Mouse (Mus musculus): ENCODE data around the gene Unc119. TPM values are rescaled to one million over a fixed set of nuclear protein-coding genes. Genes with fewer than 3 reads are reported as not detected.

Unc119 gene
- polyA plus RNA-seq, 1 experiment from 2014 or later: 93.2 TPM

- Histone ChIP-seq H3K27ac (peak overlapping the region; percentile 60), H3K4me3 (peak overlapping the region; percentile 80; the same call in 1 of the 2 replicates), H3K9me3 (no peaks in the 10 kb centered on the region), H3K4me2 (replicated peaks) (peak overlapping the region; percentile 65), H3K27me3 (no peaks in the 10 kb centered on the region), H3K9ac (peak overlapping the region; percentile 45; the same call in 1 of the 2 replicates), H3K36me3 (peaks cover 30% of the 10 kb centered on the region), H3K4me1 (peaks cover 32% of the 10 kb centered on the region)
- 50% methylated on average over 8 of the region's 8 CpGs for WGBS
- ATAC-seq (ENCODE audit: insufficient number of reproducible peaks, insufficient read depth, low FRiP score, low TSS enrichment): no peak
These were observed 1.8 kb downstream of the Unc119 start for GRCm38 (mm10) chr11:78344890-78345715.

- Histone ChIP-seq H3K27ac (peak overlapping the region; percentile 60), H3K36me3 (peaks cover 26% of the 10 kb centered on the region), H3K9ac (0 out of 2 replicates have a peak overlapping the region, but pooled peaks have one; percentile 38)
These were observed 2.5 kb downstream of the Unc119 start for GRCm38 (mm10) chr11:78345801-78346200.

GRCm38 (mm10) chr11:78346326-78347069 lies 3.2 kb downstream of the Unc119 start:
- H3K27me3 ChIP-seq: no peaks in the 10 kb centered on the region
- H3K4me3 ChIP-seq: no peak overlapping the region
- peaks cover 22% of the 10 kb centered on the region for H3K36me3 ChIP-seq
- H3K9me3 ChIP-seq: no peaks in the 10 kb centered on the region
- WGBS: 74% methylated on average over 6 of the region's 6 CpGs
- H3K27ac ChIP-seq: no peak overlapping the region
- H3K4me1 ChIP-seq: peaks cover 32% of the 10 kb centered on the region
- ATAC-seq (ENCODE audit: insufficient number of reproducible peaks, insufficient read depth, low FRiP score, low TSS enrichment): no peak
- H3K9ac ChIP-seq: no peak overlapping the region
- no peak overlapping the region for H3K4me2 ChIP-seq (replicated peaks)

More at GRCm38 (mm10) chr11:78345801-78346200, 2.5 kb downstream of the Unc119 start:
- 71% methylated on average over 7 of the region's 7 CpGs for WGBS
- ATAC-seq (ENCODE audit: insufficient number of reproducible peaks, insufficient read depth, low FRiP score, low TSS enrichment): no peak
- peak overlapping the region; percentile 65; the same call in 1 of the 2 replicates for H3K4me2 ChIP-seq (replicated peaks)
- no peaks in the 10 kb centered on the region for H3K9me3 ChIP-seq
- no peaks in the 10 kb centered on the region for H3K27me3 ChIP-seq
- peaks cover 32% of the 10 kb centered on the region for H3K4me1 ChIP-seq
- H3K4me3 ChIP-seq: no peak overlapping the region

- no peak overlapping the region for H3K9ac ChIP-seq
- no peak overlapping the region for H3K27ac ChIP-seq
- no peaks in the 10 kb centered on the region for H3K9me3 ChIP-seq
- H3K36me3 ChIP-seq: peaks cover 22% of the 10 kb centered on the region
- no peak for ATAC-seq (ENCODE audit: insufficient number of reproducible peaks, insufficient read depth, low FRiP score, low TSS enrichment)
- no peaks in the 10 kb centered on the region for H3K27me3 ChIP-seq
- H3K4me2 ChIP-seq (replicated peaks): no peak overlapping the region
- H3K4me3 ChIP-seq: no peak overlapping the region
- H3K4me1 ChIP-seq: peaks cover 32% of the 10 kb centered on the region
- WGBS: 92% methylated on average over 10 of the region's 10 CpGs
These were observed 3.9 kb downstream of the Unc119 start for GRCm38 (mm10) chr11:78347070-78347754.

- Histone ChIP-seq H3K27me3 (no peaks in the 10 kb centered on the region), H3K36me3 (peaks cover 22% of the 10 kb centered on the region), H3K27ac (no peak overlapping the region), H3K4me3 (no peak overlapping the region), H3K9ac (no peak overlapping the region), H3K4me1 (peaks cover 30% of the 10 kb centered on the region), H3K4me2 (replicated peaks) (no peak overlapping the region), H3K9me3 (no peaks in the 10 kb centered on the region)
- 87% methylated on average over 9 of the region's 9 CpGs for WGBS
- no peak for ATAC-seq (ENCODE audit: insufficient number of reproducible peaks, insufficient read depth, low FRiP score, low TSS enrichment)
These were observed 4.6 kb downstream of the Unc119 start for GRCm38 (mm10) chr11:78347908-78348307.

- Histone ChIP-seq H3K9ac (no peak overlapping the region), H3K9me3 (no peaks in the 10 kb centered on the region), H3K4me3 (no peak overlapping the region), H3K4me2 (replicated peaks) (no peak overlapping the region), H3K27me3 (no peaks in the 10 kb centered on the region), H3K36me3 (peaks cover 22% of the 10 kb centered on the region), H3K4me1 (peaks cover 29% of the 10 kb centered on the region), H3K27ac (no peak overlapping the region)
- no peak for ATAC-seq (ENCODE audit: insufficient number of reproducible peaks, insufficient read depth, low FRiP score, low TSS enrichment)
- 41% methylated on average over 7 of the region's 7 CpGs for WGBS
These were observed 5.2 kb downstream of the Unc119 start for GRCm38 (mm10) chr11:78348474-78348873.

- 81% methylated on average over 4 of the region's 4 CpGs for WGBS
- H3K27ac ChIP-seq: no peak overlapping the region
- ATAC-seq (ENCODE audit: insufficient number of reproducible peaks, insufficient read depth, low FRiP score, low TSS enrichment): no peak
- peaks cover 26% of the 10 kb centered on the region for H3K4me1 ChIP-seq
- no peak overlapping the region for H3K4me2 ChIP-seq (replicated peaks)
- H3K9me3 ChIP-seq: no peaks in the 10 kb centered on the region
- peaks cover 22% of the 10 kb centered on the region for H3K36me3 ChIP-seq
- H3K4me3 ChIP-seq: no peak overlapping the region
- H3K27me3 ChIP-seq: no peaks in the 10 kb centered on the region
- no peak overlapping the region for H3K9ac ChIP-seq
These were observed 6.4 kb downstream of the Unc119 start for GRCm38 (mm10) chr11:78349441-78350358.

GRCm38 (mm10) chr11:78353081-78353480 lies 9.8 kb downstream of the Unc119 start:
- Histone ChIP-seq H3K4me2 (replicated peaks) (no peak overlapping the region), H3K9me3 (no peaks in the 10 kb centered on the region), H3K9ac (no peak overlapping the region), H3K4me3 (no peak overlapping the region), H3K4me1 (peaks cover 4% of the 10 kb centered on the region; the same call in 1 of the 2 replicates), H3K27me3 (no peaks in the 10 kb centered on the region), H3K27ac (no peak overlapping the region), H3K36me3 (peaks cover 13% of the 10 kb centered on the region)
- WGBS: 84% methylated on average over 1 of the region's 1 CpGs
- no peak for ATAC-seq (ENCODE audit: insufficient number of reproducible peaks, insufficient read depth, low FRiP score, low TSS enrichment)

- Histone ChIP-seq H3K27me3 (no peaks in the 10 kb centered on the region), H3K4me2 (replicated peaks) (no peak overlapping the region), H3K36me3 (no peaks in the 10 kb centered on the region), H3K9ac (no peak overlapping the region), H3K4me3 (no peak overlapping the region), H3K4me1 (no peaks in the 10 kb centered on the region), H3K9me3 (no peaks in the 10 kb centered on the region), H3K27ac (no peak overlapping the region)
- WGBS: 80% methylated on average over 6 of the region's 6 CpGs
- no peak for ATAC-seq (ENCODE audit: insufficient number of reproducible peaks, insufficient read depth, low FRiP score, low TSS enrichment)
These were observed 11.6 kb downstream of the Unc119 start for GRCm38 (mm10) chr11:78354905-78355304.

GRCm38 (mm10) chr11:78355471-78356238 lies 12.4 kb downstream of the Unc119 start:
- no peak overlapping the region for H3K9ac ChIP-seq

More at GRCm38 (mm10) chr11:78355471-78356238, 12.4 kb downstream of the Unc119 start:
- Histone ChIP-seq H3K27me3 (no peaks in the 10 kb centered on the region), H3K4me2 (replicated peaks) (no peak overlapping the region), H3K36me3 (no peaks in the 10 kb centered on the region), H3K4me3 (no peak overlapping the region), H3K4me1 (no peaks in the 10 kb centered on the region), H3K9me3 (no peaks in the 10 kb centered on the region), H3K27ac (no peak overlapping the region)
- ATAC-seq (ENCODE audit: insufficient number of reproducible peaks, insufficient read depth, low FRiP score, low TSS enrichment): no peak
- 30% methylated on average over 4 of the region's 4 CpGs for WGBS
